Mouse (Mus musculus): ENCODE data around the gene Mpp4.

DNA sequence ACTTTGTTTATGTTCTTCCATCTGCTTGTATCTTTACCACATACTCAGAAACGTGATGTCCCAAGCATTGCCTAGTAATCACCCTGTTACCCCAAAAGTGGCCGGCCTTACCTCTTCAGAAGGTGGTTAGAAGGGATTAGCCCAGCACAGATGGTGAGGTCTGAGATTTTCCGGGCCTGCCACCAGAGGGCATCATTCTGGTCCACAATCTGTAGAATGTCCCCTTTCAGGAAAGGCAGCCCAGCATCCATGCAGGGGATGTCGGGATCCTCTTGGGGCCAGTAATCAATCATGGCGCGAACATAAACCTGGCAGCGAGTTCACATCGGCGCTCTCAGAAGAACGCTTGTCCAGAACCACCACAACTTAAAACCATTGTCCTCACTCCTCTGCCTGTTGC, 18.6 kb downstream of the Mpp4 start:
- TF ChIP-seq CTCF (IDR thresholded peaks at IDR 0.05; ENCODE audit: control insufficient read depth, insufficient read depth, low read length), result peak; percentile 65
- TF ChIP-seq POLR2A (IDR thresholded peaks at IDR 0.05; ENCODE audit: borderline replicate concordance, control insufficient read depth, low read depth, low read length), result no peak
